Mouse (Mus musculus): ENCODE data around the gene Fam180a.

DNA sequence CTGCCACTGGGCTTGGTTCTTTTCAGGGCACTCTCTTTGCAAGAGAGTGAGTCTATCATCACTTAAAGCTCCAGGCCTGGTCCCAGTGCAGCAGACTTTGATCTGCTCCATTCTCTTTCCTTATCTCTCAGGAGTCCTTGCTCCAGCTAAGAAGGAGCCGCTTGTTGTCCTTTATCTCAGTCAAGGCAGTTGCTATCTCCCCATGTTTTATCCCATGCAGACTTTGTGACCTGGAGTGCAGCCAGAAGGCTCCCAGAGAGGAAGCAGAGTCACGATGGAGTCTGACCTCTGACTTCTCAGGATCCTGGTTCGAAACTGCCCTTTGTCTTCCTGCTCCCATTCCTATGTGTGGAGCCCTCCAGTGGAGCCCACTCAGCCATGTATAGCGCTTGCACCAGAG is 4.8 kb downstream of the Fam180a start:
- TF ChIP-seq POLR2A (IDR thresholded peaks at IDR 0.05; ENCODE audit: low read depth, low read length) (no peak), ZKSCAN1 (IDR thresholded peaks at IDR 0.05; ENCODE audit: borderline replicate concordance, low read depth, low read length) (no peak), CTCF (conservative IDR thresholded peaks at IDR 0.05 in 1 of 2, IDR thresholded peaks at IDR 0.05 in 1 of 2; ENCODE audit: low read depth in 2 of 2, low read length in 2 of 2) (no peak), MXI1 (IDR thresholded peaks at IDR 0.05; ENCODE audit: low read depth, low read length) (no peak), SIN3A (IDR thresholded peaks at IDR 0.05; ENCODE audit: low read length) (no peak)
